Mouse (Mus musculus): Measurements from ENCODE around the gene Olfr1224-ps1. TPM values are rescaled to one million over a fixed set of nuclear protein-coding genes. Genes with fewer than 3 reads are reported as not detected.
"Not testable (repeated sequence)": the region's sequence is repeated elsewhere in the genome, so short reads cannot be mapped to it uniquely, and the experiment has no call there.

The Olfr1224-ps1 gene
- polyA plus RNA-seq (2015; fragmentation: Nextera tagmentation; extraction: Ambion mirVana): not detected in 2 replicates

DNA sequence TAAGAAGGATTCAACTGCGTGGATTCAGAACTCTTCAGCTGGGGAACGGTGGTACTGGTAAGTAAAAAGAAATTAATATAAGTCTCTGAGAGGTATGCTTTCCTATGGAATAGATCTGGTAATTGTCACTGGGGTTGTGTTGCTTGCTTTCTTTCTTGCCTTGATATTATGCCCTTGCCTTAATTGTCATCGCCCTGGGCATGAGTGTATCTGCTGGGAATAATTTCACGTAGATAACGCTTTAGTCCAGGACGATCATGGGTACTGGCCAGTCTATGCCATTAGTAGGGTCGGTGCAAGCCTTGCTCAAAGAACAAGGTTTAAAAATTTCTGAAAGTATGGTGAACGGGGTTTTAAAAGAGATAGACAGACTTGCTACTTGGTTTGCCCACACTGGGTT, at the start of gene Olfr1224-ps1:
Gene Olfr1224-ps1, minus strand, starts transcription at position 101 of the 400 bp plus-strand sequence.
- H3K4me2 ChIP-seq (replicated peaks; ENCODE audit: low read depth); H3K9ac ChIP-seq (ENCODE audit: low read depth, low read length); H3K9me3 ChIP-seq (ENCODE audit: control insufficient read depth); H3K4me3 ChIP-seq (ENCODE audit: low read depth, low read length); H3K27me3 ChIP-seq (replicated peaks; ENCODE audit: control insufficient read depth, insufficient read depth, low read length); H3K4me1 ChIP-seq (replicated peaks; ENCODE audit: control insufficient read depth, insufficient read depth, low read length); H3K27ac ChIP-seq (ENCODE audit: low read depth, low read length); H3K36me3 ChIP-seq (ENCODE audit: control insufficient read depth, insufficient read depth); ATAC-seq: not testable (repeated sequence)
- WGBS: 94% methylated on average over 8 of the region's 8 CpGs

DNA sequence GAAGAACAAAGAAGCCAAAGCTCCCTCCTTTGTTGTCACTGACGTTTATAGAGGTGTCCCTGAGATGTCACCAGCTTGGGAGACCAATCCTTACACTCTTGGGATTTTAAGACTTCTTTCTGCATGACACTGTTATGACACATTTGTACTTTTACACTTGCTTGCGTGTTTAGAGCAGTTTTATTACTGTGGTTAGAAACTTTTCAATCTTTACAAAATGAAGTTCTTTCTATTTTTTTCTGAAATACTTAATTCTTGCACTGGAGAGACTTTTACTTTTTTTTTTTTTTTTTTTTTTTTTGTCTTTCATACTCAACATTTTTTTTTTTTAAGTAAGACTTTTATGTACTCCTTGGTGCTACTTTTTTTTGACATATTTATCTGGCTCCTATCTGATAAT, 36.1 kb upstream of the Olfr1224-ps1 start, which contains the start of gene Olfr1226:
Gene Olfr1226, minus strand, starts transcription at position 101 of the 400 bp plus-strand sequence.
- Histone ChIP-seq H3K4me1 (replicated peaks; ENCODE audit: control insufficient read depth, insufficient read depth, low read length) (no peaks in the 10 kb centered on the region), H3K9me3 (ENCODE audit: control insufficient read depth) (no peaks in the 10 kb centered on the region), H3K4me2 (replicated peaks; ENCODE audit: low read depth) (no peak within 1 kb of the TSS), H3K27me3 (replicated peaks; ENCODE audit: control insufficient read depth, insufficient read depth, low read length) (no peaks in the 10 kb centered on the region), H3K4me3 (ENCODE audit: low read depth, low read length) (no peak within 1 kb of the TSS), H3K27ac (ENCODE audit: low read depth, low read length) (no peak within 1 kb of the TSS), H3K9ac (ENCODE audit: low read depth, low read length) (no peak within 1 kb of the TSS), H3K36me3 (ENCODE audit: control insufficient read depth, insufficient read depth) (no peaks in the 10 kb centered on the region)
- 70% methylated on average over 2 of the region's 2 CpGs for WGBS
- no peak for ATAC-seq
- no peak for TF ChIP-seq CTCF (IDR thresholded peaks at IDR 0.05; ENCODE audit: low read depth)

DNA sequence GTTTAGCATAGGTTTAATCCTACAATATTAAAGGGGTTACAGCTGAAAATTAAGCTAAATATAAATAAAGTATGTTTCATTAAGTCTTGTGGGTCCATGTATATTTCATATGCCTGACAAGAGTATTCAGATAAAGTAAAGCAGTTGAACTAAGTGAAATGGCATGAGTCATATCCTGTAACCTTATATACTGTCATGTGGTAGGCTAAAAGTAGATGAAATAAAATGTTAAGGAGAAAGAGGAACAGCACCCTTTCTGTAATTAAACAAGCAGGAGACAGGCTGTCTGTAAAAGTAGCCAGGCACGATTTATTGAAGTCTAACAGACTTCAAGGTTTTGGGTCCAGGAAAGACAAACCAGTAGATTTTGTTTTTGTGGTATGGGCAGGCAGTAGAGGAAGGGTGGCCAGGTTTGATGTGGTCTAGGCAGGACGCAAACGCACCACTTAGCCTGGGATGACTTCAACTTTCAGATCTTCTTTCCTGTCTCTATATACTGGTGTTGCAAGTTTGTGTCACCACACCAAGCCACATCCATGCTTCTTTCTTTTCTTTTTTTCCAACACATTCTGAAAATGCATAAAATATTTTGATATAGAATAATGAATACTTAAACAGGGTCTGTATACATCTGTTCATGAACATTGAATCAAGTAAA, 32.6 kb upstream of the Olfr1224-ps1 start:
- no peaks in the 10 kb centered on the region for H3K9me3 ChIP-seq (ENCODE audit: control insufficient read depth)
- H3K4me3 ChIP-seq (ENCODE audit: low read depth, low read length): no peak overlapping the region
- H3K27me3 ChIP-seq (replicated peaks; ENCODE audit: control insufficient read depth, insufficient read depth, low read length): no peaks in the 10 kb centered on the region
- 78% methylated on average over 3 of the region's 3 CpGs for WGBS
- H3K36me3 ChIP-seq (ENCODE audit: control insufficient read depth, insufficient read depth): no peaks in the 10 kb centered on the region
- ATAC-seq: no peak
- H3K4me2 ChIP-seq (replicated peaks; ENCODE audit: low read depth): no peak overlapping the region
- no peak overlapping the region for H3K27ac ChIP-seq (ENCODE audit: low read depth, low read length)
- H3K4me1 ChIP-seq (replicated peaks; ENCODE audit: control insufficient read depth, insufficient read depth, low read length): no peaks in the 10 kb centered on the region
- no peak for TF ChIP-seq CTCF (IDR thresholded peaks at IDR 0.05; ENCODE audit: low read depth)
- no peak overlapping the region for H3K9ac ChIP-seq (ENCODE audit: low read depth, low read length)

DNA sequence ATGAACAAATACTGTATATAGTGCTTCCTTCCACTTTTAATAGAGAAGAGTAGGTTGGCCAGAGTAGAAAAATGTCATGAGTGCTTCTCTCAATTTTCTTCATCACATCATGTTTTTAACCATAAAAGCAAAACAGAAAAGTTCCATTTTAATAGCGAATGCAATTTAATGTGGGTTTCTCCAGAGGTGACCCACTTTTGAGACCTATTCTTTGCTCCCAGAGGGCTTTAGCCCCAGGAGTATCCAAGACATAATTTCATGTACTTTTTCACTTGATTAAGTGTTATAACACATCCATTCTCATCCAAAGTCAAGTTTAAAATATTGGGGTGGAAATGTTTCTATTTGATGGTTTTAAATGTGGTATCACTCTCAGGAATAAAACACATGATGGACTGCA, 10.7 kb upstream of the Olfr1224-ps1 start, which contains the start of gene Olfr1225:
Gene Olfr1225, minus strand, starts transcription at position 101 of the 400 bp plus-strand sequence.
- H3K4me1 ChIP-seq (replicated peaks; ENCODE audit: control insufficient read depth, insufficient read depth, low read length): no peaks in the 10 kb centered on the region
- no peak for TF ChIP-seq CTCF (IDR thresholded peaks at IDR 0.05; ENCODE audit: low read depth)
- no peaks in the 10 kb centered on the region for H3K9me3 ChIP-seq (ENCODE audit: control insufficient read depth)
- no peaks in the 10 kb centered on the region for H3K36me3 ChIP-seq (ENCODE audit: control insufficient read depth, insufficient read depth)
- no peaks in the 10 kb centered on the region for H3K27me3 ChIP-seq (replicated peaks; ENCODE audit: control insufficient read depth, insufficient read depth, low read length)
- H3K4me3 ChIP-seq (ENCODE audit: low read depth, low read length): no peak within 1 kb of the TSS
- no peak within 1 kb of the TSS for H3K9ac ChIP-seq (ENCODE audit: low read depth, low read length)
- no peak within 1 kb of the TSS for H3K4me2 ChIP-seq (replicated peaks; ENCODE audit: low read depth)
- 88% methylated on average over 1 of the region's 1 CpGs for WGBS
- no peak within 1 kb of the TSS for H3K27ac ChIP-seq (ENCODE audit: low read depth, low read length)
- no peak for ATAC-seq

DNA sequence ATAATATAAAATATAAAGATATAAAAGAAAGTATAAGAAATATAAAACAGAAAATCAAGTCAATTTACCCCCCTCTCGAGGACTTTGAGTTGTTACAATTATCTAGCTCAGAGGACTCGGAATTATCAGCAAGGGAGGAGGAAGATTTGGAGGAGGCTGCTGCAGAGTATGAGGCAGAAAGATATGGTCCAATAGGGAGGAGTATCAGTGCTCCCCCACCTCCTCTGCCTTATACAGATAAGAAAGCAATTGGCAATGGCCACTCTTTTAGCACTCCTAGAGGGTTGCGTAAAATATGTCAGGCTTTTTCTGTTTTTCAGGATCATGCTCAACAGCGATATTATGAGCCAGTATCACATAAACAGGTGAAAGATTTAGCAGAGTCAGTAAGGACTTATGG, 820 bp upstream of the Olfr1224-ps1 start:
- H3K9me3 ChIP-seq (ENCODE audit: control insufficient read depth); H3K9ac ChIP-seq (ENCODE audit: low read depth, low read length); H3K4me1 ChIP-seq (replicated peaks; ENCODE audit: control insufficient read depth, insufficient read depth, low read length); H3K4me3 ChIP-seq (ENCODE audit: low read depth, low read length); H3K27ac ChIP-seq (ENCODE audit: low read depth, low read length); H3K27me3 ChIP-seq (replicated peaks; ENCODE audit: control insufficient read depth, insufficient read depth, low read length); ATAC-seq; H3K4me2 ChIP-seq (replicated peaks; ENCODE audit: low read depth); H3K36me3 ChIP-seq (ENCODE audit: control insufficient read depth, insufficient read depth): not testable (repeated sequence)
- WGBS: 83% methylated on average over 4 of the region's 4 CpGs

DNA sequence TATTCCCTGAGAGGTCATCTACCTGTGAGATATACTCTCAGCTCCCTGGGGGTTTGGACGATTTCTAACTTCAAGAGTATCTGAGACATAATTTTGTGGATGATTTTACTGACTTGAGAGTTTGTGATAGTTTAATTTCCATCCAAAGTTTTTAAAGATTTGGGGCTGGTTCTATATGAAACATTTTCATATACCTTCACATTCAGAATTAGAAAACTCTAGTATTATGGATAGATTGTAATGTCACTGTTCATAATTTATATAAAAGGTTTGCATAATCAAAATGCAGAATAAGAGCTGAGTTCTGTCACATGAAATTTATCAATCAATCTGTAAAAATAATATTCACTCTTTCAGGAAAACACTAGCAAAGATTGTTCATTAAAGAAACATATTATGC, 12.4 kb downstream of the Olfr1224-ps1 start, which contains the start of gene Olfr1223:
Gene Olfr1223, minus strand, starts transcription at position 101 of the 400 bp plus-strand sequence.
- no peaks in the 10 kb centered on the region for H3K27me3 ChIP-seq (replicated peaks; ENCODE audit: control insufficient read depth, insufficient read depth, low read length)
- H3K9me3 ChIP-seq (ENCODE audit: control insufficient read depth): no peaks in the 10 kb centered on the region
- no peak within 1 kb of the TSS for H3K9ac ChIP-seq (ENCODE audit: low read depth, low read length)
- H3K4me3 ChIP-seq (ENCODE audit: low read depth, low read length): no peak within 1 kb of the TSS
- no peak for TF ChIP-seq CTCF (IDR thresholded peaks at IDR 0.05; ENCODE audit: low read depth)
- no peak for ATAC-seq
- no peaks in the 10 kb centered on the region for H3K36me3 ChIP-seq (ENCODE audit: control insufficient read depth, insufficient read depth)
- no peak within 1 kb of the TSS for H3K4me2 ChIP-seq (replicated peaks; ENCODE audit: low read depth)
- no peaks in the 10 kb centered on the region for H3K4me1 ChIP-seq (replicated peaks; ENCODE audit: control insufficient read depth, insufficient read depth, low read length)
- H3K27ac ChIP-seq (ENCODE audit: low read depth, low read length): no peak within 1 kb of the TSS
- WGBS: 71% methylated on average over 1 of the region's 1 CpGs
